Mouse (Mus musculus): Measurements from ENCODE around the gene Nkain2. TPM values are rescaled to one million over a fixed set of nuclear protein-coding genes. Genes with fewer than 3 reads are reported as not detected.
"Not testable (repeated sequence)": the region's sequence is repeated elsewhere in the genome, so short reads cannot be mapped to it uniquely, and the experiment has no call there.

The Nkain2 gene
- total RNA-seq (2021) = under 1 TPM; 0.09 to 0.21 TPM
- 0.04 and 0.32 TPM in 2 replicates for polyA plus RNA-seq (2012; rRNA removed)
- long read RNA-seq = 0 reads

DNA sequence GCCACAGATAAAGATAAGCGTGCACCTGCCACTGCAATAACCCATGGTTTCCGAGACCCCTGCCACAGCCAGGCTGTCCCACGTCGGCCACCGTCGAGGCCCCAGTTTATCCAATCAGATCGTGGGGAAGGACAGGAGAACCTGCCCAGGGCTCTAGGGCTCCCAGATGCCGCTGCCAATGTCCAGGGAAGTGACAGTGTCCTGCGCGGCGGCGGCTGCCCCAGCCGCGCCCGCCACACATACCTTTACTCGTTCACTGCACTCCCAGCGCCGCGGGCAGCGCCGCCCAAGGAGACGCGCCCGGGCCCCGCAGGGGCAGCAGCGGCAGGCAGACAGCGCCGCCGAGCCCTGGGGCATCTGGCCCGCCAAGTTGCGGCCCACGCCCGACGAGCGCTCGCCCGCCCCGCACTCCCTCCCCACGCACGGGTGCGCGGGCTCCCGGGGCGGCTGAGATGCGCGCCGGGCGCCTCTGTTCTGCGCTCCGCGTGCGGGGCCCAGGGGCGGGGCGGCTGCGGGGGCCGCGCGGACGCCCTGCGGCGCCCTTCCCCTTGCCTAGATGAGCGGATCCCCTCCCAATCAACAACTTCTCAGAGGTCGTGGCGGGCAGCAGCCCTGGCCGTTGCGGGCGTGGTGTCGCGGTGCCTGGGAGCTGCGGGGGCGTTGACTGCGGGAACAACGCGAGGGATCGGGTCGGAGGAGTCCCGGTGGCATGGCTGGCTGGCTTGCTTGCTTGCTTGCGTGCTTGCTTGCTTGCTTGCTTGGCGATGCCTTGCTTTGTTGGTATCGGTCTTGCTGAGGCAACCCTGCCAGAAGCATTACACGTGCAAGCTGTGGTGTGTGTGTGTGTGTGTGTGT lies at the start of gene Nkain2:
Nkain2 (minus strand) TSS at position 811 of the 855 bp plus-strand sequence.
- peak; percentile 20 for DNase-seq

DNA sequence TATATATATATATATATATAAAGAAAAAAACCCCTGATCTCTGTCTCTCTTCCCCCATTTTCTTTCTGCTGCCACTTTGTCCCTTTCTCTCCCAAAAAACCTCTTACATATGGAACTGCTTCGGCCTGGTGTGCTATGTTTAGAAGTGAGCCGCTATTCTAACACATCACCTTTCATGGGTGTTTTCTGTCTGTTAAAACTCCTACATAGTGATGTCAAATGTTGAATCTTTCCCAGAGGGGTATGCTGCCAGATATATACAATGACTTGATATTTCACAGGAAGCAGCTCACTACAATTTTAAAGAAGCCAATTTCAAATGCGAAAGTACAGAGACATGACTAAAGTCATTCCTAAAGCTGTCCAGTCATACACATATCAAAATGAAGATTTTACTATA lies 49.6 kb upstream of the Nkain2 start:
- no peak for DNase-seq

DNA sequence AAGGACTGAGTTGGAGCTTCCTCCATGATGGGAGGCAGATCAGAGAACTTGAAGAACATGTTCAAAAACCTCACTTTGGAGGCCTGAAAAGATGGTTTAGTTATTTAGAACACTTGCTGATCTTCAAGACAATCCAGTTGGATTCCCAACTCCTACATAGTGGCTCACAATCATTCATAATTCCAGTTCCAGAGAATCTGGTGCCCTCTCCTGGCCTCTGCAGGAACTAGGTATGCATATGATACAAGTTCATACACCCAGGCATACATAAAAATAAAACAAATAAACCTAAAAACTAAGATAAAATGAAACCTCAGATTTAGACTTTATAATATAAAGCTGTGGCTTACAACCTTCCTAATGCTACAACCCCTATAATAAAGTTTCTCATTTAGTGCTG lies 4.8 kb upstream of the Nkain2 start:
- peak; percentile 2 for DNase-seq

DNA sequence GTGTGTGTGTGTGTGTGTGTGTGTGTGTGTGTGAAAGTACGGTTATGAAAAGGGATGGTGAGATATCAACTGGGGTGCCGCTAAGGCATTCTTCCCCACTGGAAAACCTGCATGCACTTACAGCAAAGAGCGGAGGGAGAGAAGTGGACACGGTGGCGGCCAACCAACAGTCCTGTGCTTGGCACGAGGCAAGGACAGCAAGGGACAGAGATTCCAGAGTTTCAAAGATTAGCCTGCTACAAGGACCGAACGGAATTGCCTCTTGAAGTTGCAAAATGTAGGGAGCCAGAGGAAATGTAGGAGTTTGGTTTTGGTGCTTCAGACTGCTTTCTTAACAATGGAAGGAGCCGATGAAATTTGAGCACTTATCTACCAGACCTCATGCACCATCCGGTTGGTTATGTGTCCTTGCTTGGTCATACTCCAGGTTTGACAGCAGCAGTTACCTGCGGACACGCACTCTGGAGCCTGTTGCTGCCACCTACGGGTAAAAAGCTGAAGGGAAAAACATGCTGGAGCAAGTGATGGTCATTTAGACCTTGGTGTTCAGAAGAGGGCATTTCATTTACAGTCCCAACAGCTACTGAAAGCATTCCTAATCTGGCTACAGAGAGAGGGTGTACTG lies 357 bp upstream of the Nkain2 start:
- peak; percentile 23 for DNase-seq

DNA sequence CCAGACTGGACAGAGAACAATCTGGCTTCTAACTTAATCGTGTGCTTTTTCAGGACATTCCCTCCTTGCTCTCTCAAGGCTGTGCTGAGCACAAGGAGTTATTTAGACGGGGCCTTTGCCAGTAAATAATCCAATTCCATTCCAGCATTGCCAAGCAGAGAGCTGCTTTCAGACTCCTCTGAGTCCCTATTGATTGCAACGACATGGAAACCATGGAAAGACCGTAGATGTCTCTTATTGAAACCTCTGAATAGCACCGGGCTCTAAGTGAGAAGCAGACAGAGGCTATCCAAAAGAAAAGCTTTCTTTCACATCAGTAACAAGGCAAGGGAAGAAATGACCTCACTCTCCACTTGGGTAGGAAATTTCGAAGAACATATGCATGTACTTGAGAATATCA lies 8.3 kb downstream of the Nkain2 start:
- no peak for DNase-seq

DNA sequence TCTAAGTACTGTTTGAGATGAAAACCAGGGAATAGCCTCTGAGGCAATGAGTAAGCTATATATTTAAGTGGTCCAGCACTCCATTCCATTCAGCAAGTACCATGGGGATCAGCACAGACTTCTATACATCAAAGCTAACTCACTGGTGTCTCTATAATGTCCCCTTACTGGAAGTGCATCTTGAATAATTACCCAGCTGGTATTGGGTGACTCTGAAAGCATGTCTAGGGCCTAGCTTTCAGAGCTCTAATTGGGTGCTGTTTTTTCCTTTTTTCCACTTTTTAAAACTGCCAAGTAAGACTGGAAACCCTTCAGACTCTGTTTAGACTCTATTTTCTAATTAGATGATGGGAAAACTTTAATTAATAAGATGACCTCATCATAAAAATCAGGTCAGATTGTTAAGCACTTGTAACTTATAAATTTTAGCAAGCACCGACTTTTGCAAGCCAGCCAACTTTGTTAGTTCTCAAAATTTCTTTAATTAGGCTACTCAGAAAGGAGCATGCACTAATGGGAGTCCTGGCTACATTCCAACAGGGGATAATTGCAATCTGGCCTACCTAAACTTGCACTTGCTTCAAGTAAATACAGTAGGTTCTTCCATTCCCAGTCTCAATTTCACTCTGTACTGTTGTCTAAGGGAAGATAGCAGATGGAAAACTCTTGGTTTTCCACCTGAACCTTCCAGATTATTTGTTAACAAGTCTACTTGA lies 19.4 kb downstream of the Nkain2 start:
- DNase-seq = no peak

DNA sequence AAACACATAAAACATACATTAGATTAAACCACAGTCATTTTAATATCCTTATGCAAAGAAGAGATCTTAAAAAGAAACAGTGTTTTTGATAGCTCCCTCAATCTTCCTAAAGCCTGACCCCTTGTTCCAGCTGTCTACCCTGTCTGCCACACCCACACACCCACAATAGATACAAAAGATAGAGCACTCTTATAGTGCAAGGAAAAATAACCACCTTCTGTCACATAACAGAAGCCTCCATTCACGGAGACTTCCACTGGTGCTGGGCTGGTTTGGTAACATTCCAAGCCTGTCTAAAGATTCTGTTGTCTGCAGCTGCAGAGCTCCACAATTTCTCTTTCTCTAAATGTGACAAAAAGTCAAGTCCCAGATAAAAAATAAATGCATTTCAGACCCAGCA lies 20.7 kb downstream of the Nkain2 start:
- no peak for DNase-seq

DNA sequence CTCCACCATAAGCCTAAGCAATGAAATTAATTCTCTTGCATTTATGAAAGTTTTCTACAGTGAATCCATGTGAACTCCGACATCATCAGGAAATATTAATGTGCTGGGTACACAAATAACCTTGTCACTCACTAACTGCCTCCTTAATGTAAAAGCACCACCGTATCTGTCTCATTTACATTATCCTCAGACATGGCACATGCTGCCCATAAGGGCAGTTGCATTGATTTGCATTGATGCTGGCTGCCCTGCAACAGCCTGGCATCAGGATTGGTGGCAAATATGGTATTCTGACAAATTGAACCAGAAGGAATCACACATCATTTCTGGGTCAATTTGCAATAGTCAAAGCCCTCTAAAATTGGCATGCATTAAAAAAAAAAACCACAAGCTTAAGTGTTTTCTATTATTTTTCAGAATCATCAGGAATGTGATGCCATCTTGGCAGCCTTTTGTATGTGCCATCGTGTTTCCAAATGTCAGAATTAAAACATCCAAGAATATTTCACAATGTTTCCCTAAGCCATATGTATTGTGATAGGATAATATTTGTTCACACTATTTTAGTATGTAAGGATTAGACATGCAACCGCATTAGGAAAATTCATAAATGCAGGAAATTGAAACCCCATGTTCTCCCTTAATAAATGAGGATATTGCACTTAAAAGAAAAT lies 74.9 kb downstream of the Nkain2 start:
- DNase-seq = no peak

DNA sequence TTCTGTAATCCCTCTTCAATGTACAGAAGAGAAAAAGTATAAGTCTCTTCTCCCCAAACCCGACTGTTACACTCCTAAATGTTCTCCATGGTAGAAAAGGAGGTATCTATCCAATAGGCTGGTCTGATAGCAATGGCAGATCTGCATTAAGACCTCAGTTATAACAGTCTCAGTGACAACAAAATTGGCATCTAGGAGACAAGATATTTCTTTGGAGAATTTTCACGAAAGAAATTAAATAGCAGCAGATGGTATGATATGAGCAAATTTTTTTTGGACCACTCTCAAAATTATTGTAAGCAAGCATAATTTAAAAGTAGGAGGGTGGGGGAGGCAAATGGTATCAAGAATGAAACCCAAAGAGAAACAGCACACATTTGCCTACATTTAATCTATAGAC lies 94.0 kb downstream of the Nkain2 start:
- no peak for DNase-seq

DNA sequence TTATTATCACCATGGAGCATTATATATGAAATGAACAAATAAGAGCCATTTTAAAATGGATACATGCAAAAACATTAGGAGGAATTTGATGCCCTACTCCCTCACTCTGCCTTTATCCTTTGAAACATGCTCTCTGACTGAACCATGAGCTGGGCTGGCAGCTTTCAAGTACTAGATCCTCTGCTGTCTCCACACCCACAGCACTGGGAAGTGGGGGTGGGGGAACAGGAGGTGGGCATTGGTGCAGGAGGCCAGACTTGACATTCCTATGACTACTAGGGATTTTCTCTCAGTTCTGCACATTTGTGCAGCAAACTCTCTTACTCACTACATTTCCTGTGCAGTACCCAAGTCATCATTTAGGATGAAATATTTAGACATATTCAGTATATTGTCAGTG lies 99.7 kb downstream of the Nkain2 start:
- DNase-seq = no peak

DNA sequence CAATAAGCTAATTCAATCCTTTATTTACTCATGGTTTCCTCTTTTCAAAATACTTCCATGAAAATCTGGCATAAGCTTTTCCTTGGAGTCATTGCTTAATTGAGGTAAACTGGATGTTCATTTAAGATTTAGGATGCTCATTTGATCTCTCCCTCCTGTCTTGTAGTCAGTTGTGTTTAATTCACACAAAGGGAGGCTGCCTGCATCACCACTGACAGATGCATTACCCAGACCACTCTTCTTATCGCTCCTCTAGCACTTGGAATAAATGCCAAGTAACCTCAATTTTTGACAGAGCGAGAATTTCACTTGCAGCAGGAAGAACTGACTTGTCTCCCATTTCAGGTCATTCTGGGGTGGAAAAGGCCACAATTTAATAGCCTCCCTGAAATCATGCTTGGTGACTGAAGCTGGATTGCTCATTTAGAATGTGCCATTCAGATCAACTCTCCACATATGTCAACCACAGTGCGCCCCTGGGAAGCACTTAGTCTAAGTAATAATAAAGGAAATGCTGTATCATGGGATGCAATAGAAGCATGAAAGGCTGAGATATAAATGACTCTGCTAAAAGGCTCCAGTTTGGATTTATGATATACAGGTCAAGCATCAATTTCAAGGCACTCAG lies 107.4 kb downstream of the Nkain2 start:
- no peak for DNase-seq

DNA sequence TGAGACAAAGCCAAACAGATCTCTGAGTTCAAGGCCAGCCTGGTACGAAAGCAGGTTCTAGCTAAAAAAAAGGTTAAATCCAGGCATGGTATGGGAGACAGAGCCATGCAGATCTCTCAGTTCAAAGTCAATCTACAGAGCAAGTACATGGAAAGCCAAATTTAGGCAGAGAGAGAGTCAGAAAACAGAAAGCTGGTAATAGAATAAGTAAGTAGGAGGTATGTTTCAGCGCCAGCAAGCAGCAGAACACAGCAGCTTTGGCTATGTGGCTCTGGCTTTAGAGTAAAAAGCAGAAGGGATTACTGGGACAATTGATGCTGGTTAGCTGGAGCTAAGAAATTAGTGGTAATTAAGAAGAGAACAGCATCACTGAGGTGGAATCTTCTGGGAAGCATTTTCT lies 151.3 kb downstream of the Nkain2 start:
- no peak for DNase-seq

DNA sequence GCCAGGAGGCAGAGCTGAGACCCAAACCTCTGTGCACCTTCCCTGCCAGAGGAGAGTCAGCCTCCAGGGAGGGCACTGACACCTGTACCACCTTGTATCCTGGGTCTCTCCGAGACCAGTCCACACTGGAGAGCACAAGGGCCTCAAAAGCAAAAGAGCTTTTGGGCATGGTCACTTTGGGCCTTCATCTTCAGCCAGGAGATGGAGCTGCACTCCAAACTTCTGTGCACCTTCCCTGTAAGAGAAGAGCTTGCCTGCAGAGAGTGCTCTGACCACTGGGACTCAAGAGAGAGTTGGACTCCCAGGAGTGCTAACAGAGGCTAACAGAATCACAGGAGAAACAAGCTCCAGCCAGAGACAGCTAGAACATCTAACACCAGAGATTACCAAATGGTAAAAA lies 183.7 kb downstream of the Nkain2 start:
- not testable (repeated sequence) for DNase-seq

DNA sequence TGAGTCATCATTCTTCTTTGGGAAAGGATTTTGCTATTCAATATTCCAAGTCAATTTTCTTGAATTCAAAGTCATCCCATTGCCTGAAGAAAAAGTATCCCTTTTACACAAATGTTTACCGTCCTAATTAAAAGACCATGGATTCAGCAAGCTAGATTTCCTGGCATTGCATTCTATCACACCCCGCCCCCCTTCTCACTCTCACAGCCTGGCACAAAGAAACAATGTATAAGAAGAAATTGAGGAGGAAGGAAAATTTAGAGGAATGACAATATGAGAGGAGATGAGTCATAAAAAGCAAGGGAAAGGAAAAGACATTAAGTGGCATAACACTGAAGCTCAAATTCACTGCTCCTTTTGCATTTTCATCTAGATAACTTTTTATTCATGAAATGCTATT lies 193.6 kb downstream of the Nkain2 start:
- no peak for DNase-seq

DNA sequence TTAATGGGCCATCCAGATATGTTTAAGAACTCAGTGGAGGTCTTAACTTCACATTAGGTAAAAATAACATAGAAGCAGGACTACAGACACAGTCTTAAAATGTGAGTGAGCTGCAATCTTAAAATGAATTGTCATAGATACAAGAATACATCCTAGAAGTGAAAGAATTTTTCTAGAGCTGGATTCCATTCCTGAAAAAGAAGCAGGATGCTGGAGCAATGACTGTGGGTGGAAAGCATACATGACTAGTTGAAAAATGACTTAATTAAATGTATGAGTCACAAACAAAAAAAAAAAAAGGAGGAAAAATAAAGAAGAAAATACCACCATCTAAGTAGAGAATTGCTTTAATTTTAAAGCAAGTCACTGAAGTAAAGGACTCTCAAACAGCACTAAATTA lies 205.7 kb downstream of the Nkain2 start:
- no peak for DNase-seq

DNA sequence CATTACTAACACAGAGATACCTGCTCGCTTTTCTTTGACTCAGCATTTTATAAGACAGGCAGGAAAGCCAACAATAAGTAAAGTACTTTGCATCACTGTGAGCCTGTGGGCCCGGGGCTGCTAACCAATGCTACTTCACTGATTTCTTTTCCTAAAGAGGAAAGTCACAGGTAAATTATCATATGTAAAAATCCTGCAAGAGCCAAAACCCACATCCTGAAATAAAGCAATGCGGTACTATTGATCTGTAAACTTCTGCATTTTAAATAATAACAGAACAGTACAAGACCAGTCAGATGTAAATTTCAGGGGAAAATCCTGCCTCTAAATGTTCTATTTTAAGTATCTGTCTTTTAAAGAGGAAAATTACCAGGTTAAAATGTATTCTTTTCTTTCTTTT lies 250.0 kb downstream of the Nkain2 start:
- no peak for DNase-seq

DNA sequence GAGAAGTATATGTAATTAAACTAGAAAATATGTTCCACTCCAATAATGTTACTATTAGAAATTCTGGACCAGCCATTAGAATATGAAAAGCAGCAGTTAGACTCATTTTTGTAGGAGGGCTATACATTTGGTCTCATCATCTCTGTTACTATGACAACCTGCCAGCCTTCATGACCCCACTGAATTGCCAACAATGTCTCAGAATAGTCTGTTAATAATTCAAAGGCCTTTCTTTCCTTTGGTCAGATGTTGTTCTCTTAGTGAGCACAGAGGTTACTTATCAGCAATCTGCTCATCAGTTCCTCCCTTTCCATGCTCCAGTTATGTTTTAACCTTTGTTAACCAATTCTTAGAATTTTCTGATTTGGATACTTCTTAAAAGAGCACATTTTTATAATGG lies 251.1 kb downstream of the Nkain2 start:
- no peak for DNase-seq

DNA sequence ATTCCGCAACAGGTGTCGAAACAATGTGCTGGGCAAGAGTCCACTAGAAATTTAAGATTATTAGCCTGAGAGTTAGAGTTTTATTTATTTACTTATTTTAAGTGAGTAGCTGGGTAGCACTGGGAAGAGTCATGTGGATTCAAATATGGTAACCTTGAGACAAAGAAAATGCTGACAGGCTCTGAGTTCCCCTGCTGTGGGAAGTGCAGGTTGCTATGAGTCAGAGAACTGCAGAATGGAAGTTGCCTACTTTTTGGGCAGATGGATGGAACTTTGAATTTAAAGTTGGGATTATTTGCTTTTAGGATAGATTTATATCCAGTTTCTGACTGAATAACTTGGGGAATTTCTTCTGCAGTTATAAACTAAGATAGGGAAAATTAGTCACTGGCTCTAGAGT lies 259.2 kb downstream of the Nkain2 start:
- DNase-seq = no peak

DNA sequence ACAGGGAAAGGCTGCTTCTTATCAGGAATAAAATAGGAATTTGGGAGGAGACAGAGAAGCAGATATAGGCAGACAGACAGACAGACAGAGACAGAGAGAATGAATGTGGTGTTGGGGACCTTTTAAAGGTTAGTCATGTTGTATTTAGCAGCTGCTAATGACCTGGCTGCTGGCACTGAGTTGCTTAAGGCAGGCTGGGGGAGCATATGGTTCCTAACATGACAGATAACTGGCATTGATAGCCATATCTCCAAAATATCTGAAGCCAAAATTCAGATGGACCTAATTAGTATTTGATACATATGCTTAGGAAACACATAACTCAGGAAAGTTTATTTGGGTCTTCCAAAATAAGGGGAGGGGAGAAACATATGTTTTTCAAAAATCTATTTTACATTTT lies 285.8 kb downstream of the Nkain2 start:
- DNase-seq = no peak

DNA sequence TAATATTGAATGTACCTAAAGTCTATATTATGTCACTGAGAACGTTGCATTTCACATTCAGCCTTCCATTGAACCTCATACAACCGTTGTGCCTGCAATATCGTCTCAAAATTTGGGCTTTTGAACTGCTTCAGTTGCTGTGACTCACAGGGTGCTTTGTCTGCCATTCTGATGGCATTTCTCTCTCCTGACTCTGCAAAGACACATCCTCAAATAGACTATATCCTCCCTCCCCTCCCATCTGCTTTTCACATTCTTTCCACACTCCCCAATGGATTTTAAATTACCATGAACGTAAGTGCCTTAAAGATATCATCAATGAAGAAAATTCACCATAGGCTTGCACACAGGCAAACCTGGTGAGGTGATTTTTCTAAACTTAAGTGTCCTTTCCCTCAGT lies 287.5 kb downstream of the Nkain2 start:
- no peak for DNase-seq

DNA sequence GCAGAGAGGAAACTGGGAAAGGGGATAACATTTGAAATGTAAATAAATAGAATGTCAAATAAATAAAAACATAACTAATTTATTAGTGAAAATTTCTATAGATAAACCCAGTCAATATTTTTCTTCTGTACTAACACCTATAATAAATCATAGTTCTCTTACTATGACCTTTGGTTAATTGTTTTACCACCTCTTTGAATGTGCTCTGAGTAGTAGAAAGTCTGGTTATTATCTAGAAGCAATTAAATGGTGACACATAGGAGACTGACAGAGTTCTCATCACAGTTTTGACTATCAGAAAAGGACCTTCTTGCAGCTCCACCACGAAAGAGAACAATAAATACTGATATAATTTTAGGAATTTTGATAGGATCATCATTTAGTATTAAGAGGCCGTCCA lies 295.3 kb downstream of the Nkain2 start:
- no peak for DNase-seq

DNA sequence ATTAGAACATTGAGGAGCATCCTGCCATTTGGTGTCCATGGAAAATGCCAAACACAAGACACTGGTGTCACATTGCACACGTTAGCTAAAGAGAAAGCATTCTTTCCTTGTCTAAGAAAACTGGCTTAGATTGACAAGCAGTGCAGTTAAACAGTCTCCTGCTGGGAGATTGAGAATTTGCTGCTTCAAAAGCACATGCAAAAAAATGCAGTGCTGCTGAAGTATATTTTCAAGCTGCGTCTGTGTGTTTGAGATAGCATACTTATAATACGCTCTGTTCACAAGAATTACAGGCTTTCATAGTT lies 313.0 kb downstream of the Nkain2 start:
- DNase-seq = no peak
